Mouse (Mus musculus) heart, postnatal 14 days (tissue): ENCODE results near the gene Aco2. TPM values are rescaled to one million over a fixed set of nuclear protein-coding genes. Genes with fewer than 3 reads are reported as not detected.

Experiments
- DNase-seq, 2 experiments: peaks; one replicate each; pipeline ENCODE4 v3.0.0; 2021 to 2022
- intact Hi-C: fragments of 180-260 bp; cut with DNase I; formaldehyde crosslinking; loops from one replicate; pipeline ENCODE4 v1.15.1; 2025
- total RNA-seq, 2 experiments: library from RNA; stranded (reverse); gene quantifications; 2 replicates each; pipeline ENCODE4 v1.2.3; 2021

Gene Aco2
- total RNA-seq, 2 experiments from 2014 or later, result 2,092 to 2,100 TPM

DNA sequence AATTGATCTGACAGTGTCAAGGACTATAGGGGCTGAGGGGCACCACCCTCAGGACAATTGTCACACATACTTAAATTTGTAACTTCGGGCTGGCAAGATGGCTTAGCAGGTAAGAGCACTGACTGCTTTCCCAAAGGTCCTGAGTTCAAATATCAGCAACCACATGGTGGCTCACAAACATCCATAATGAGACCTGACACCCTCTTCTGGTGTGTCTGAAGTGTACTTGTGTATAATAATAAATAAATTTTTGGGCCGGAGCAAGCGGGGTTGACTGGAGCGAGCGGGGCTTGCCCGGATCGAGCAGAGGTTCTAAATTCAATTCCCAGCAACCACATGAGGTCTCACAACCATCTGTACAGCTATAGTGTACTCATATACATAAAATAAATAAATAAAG is 31.8 kb upstream of the Aco2 start:
- no peak for DNase-seq
- intact Hi-C loops, result no loop called here

DNA sequence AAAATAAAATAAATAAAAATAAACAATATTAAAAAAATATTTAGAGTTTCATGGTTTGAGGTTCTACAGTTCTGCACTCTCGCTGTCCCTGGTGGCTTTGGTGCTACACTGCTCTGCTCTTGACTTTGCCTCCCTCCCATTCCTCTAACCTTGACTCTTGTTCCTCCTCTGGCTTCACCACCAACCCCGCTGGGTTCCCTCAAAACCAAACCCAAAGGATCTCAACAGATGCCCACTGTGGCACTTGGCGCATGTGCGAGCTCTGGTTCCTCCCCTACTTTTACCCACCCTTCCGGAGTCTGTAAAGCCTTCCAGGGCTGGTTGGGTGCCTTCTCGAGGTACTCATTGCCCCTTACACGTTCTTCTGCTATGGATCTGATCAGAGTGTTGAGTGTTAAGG is 29.8 kb upstream of the Aco2 start:
- intact Hi-C loops, result no loop called here
- DNase-seq, result no peak

DNA sequence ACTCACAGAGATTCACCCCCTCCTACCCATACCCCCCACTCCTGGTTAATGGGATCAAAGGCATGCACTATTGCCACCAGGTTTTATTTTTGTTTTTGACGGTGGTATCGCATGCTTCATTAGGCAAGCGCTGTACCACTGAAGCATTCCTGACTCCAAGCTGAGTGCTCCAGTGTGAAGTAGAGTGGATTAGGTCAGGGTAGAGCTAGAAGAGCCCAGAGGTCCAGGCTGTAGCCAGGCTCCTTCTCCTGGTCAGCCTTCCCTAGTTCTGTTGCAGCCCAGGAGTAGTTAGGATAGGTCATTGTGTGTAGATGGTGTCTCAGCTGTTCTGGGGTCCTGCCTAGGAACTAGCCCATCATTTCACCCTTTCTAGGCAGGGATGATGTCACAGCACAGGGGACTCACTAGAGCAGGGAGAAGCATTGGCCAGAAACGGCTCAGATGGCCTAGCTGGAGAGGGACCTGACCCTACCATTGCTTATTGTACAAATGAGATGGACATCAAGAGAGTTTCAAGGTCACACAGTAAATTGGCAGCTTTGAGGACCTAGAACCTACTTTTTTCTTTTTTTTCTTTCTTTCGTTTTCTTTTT is 27.0 kb upstream of the Aco2 start:
- intact Hi-C loops, result no loop called here
- DNase-seq, result no peak

DNA sequence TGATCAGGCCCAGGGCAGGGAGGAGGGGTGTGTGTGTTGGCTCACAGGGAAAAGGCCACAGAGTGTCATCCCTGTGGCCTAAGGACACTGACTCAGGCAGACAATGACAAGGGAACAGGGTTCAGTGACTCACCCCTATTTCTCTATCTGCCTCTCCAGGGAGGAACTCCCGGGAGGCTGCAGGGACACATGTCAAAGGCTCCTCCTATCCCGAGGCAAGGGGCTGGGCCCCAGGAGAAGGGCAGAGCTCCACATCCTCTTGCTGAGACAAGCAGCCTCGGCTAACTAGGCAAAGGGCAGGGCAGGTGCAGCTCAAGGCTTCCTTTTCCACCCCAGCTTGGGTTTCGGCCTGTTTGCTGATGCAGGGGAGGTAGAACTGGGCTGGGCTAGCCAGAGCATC is 26.4 kb upstream of the Aco2 start:
- DNase-seq, result peak; percentile 68
- intact Hi-C loops, result no loop called here

DNA sequence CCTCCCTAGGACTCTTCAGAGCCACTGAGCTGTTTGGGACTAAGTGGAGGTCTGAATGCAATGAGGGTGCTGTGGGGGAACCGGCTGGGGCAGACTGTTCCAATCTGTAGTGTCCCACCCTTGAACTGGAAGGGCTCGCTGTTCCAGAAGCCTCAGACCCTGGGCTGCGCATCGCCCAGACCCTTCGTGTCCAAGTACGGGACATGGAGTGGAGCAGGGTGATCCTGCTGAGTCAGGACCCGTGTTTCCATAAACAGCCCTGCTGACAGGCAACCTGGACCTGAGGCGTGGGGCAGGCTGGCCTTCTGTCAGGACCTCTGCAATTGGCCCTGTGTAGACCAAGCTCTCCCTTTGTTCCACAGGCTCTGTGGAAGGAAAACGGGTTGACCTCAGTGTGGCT is 25.4 kb upstream of the Aco2 start:
- intact Hi-C loops, result no loop called here

DNA sequence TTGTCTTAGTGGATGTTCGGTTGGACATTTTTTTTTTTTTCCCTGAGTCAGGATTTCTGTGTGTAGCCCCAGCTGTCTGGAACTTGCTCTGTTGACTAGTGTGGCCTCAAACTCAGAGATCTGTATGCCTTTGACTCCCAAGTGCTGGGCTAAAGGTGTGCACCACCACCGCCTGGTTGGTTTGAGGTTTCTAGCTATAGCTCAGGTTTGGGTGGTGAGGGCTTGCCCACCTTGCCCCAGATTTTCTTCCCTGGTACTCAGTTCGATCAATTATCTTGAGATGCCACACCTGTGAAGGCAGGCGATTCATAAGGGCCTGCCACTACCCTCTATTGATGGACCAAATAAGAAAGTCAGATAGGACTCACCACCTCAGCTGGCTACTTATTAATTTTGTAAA is 24.9 kb upstream of the Aco2 start:
- no peak for DNase-seq
- intact Hi-C loops, result no loop called here

More for the DNA sequence above, 25.4 kb upstream of the Aco2 start:
- DNase-seq, result no peak

DNA sequence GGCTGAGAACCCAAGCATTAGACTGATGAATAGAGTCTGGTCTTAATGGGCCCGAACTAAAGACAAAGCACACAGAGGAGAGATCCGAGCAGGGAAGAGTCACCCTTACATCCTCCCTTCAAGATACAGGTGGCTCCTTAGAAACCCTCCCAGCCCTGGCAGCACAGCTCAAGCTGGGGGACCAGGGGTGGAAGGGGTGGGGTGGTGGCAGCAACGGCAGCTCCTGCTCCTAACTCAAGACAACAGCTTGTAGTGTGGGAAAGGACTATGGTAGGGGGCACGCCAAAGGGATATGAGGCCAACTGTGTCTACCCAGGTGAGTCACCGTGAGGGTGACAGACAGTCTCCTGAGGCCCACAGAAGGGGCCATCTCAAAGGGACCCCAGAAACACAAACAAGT is 24.2 kb upstream of the Aco2 start:
- intact Hi-C loops, result no loop called here
- DNase-seq, result no peak

DNA sequence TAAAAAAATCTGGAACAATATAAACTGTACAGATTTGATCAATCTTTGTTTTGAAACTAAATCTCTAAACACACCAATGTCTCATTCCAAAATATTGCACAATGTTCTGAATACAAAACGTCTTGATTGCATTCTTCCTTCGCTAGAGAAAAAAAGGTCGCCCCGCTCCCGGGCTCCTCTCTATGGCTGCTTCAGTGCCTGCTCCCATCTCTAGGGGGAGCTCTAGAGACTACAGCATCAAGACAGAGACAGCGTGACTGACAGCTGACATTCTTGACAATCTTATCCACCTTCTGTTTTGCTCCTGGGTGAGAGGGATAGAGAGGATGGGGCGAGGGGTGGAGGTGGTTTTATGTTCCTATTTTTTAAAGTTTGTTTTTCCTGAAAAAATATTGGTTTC is 23.8 kb upstream of the Aco2 start:
- intact Hi-C loops, result no loop called here
- DNase-seq, result peak; percentile 58 to 73

DNA sequence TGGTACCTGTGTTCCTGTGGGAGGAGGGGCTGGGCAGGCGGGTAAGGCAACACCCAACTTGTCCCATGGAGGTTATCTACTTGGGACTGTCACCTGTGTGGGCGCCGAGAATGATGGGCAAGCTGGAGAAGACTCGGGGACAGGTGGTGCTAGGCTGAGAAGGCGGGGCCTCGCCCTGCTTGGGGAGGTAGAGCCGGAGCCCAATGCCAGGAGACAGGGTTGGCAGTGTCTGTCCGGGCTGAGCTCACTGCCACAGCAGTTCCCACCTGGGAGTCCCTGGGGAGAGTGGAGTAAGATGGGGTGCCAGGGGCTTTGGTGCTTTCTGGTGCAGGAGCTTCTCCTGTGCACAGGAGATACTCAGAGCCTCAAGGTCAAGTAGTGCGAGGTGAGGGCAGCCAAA is 23.0 kb upstream of the Aco2 start:
- peak in 1 of 2 experiments; percentile 19 for DNase-seq
- intact Hi-C loops, result no loop called here

DNA sequence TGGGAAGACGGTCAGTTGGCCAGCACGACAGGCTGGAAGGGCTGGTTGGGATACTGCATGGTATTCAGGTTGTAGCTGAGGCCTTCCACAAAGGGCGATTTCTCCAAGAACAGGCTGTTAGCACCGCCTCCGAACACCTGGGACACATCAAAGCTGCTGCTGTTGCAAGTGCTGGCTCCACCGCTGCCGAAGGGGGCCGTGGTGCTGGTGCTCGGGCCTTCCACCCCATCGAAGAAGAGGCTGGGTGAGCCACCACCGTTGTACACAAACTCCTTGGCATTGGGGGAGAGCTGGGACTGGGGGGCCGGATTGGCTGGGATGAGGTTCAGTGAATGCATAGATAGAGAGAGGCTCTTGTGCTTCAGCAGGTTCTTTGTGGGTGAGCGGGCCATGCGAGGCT is 21.4 kb upstream of the Aco2 start:
- intact Hi-C loops, result no loop called here
- no peak for DNase-seq

DNA sequence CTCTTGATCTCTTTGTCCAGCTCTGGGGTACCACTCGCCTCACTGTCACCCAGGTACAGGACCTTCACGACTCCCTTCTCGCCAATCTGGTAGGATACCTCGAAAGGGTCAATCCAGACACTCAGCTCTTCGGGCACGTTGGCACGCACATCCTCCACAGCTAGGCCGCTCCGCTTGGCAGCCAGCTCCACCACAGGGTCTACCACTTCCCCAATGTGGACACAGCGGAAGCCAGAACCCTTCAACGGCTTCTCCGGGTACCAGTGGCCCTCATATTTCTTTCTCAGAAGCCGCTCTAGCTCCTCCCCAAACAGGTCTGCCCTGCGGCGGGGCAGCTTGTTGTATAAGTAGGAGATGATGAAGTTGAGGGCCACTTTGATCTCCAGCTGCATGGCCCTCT is 20.7 kb upstream of the Aco2 start:
- DNase-seq, result no peak
- intact Hi-C loops, result no loop called here

DNA sequence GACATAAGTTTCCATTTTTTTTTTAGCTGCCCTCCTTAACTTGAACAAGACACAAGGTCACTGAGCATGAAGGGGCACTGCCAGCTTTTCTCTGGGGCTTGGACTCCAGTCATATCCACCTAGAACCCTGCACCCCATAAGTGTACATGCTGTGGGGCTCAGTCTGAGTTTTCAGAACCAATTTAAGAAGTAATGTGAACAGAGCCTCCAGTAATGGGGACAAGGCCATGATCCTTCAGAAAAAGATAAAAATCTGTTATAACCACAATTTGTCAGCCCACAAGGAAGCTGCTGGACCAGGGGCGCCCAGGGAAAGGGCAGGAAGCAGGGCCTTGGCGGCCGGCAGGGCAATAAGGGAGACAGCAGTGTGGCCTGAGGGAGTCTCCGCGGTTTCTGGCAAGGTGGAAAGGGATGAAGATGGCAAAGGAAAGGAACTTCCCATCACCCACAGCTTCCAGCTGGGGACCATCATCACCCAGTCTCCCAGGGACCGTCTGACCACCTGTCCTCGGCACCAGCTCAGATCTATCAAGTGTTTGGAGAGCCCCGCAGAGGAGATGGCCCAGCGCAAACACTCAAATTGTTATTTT is 19.6 kb upstream of the Aco2 start:
- intact Hi-C loops, result no loop called here

DNA sequence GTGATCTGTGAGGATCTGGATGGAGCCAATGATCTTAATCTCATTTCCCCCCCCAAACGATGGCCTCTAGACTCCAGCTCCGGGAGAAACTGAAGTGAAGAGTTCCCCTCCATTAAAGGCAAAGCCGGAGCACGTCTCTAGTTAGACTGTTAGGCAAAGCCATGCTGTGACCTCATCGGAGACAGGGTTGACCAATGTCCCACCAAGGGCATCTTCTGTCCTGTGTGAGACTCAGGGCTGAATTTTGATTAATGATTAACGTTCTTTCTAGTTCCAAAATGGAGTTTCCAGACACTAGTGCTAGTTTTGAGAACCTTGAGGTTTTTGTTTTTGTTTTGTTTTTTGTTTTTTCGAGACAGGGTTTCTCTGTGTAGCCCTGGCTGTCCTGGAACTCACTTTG is 19.0 kb upstream of the Aco2 start:
- intact Hi-C loops, result no loop called here
- no peak for DNase-seq

More for the DNA sequence above, 19.6 kb upstream of the Aco2 start:
- no peak for DNase-seq

DNA sequence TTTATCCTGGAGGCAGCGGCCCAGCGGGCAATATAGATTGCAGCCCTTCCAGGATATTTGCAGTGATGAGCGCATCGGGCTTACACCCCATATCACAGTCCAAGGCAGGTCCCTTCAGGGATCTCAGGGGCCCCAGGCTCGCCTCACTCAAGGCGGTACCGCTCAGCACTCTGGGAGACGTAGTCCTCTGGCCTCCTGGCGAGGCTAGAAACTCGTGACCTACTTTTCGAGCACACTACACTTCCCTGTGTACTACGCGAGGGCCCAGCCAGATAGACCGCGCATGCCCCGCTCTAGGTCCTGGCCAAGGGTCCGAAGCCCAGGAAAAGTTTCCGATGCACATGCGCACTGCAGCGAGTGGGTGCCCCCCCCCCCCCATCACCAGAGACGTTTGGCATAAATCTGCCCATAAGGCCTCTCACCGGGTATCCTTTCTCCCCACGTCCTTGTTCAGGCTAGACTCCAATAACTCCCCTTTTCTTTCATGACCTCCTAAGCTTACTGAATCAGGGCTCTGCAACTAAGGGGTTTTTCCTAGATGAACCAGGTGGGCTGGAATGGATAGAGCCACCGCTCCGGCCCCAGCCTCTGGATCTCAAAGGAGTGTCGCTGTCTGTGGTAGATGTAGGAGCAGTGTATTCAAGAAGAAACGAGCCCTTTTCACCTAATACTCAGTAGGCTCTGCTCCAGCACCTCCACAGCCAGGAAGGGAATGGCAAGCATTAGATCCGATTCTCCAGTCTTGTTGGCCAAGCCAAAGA is 15.9 kb upstream of the Aco2 start:
- peak; percentile 83 to 85 for DNase-seq
- intact Hi-C loops, result no loop called here

DNA sequence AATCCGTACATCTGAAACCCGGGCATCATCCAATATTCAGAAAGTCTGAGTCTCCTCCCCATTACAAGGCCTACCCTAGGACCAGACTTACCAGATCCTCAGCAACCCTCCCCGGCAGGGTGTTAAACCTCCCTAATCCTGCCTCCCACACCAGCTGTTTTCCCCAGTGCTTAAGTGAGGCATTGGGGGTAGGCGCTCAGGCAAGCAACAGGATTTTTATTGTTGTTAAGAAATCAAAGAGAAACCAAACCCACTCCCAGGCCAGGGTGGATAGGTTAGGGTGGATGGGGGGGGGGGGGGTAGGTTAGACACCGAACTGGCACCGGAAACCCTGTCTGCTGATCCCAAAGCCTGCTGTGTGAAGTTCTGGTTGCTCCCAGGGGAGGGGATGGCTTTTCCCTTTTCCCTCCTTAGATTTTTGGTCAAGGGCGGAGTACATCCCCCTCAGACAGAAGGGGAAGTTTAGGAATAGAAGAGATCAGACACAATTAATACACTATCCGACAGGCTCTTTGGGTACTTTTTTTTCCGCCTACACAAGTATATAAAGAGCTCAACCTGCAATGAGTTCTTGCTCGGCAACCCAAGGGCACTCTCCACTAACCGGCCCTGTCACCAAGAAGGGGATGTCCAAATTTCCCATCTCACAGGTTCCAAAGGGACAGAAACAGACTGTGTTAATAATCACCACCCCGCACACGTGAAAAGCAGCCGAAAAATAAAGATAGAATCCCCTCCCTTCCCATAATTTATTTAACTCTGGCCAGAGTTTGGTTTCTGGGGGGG is 15.0 kb upstream of the Aco2 start:
- DNase-seq, result peak in 1 of 2 experiments; percentile 25

DNA sequence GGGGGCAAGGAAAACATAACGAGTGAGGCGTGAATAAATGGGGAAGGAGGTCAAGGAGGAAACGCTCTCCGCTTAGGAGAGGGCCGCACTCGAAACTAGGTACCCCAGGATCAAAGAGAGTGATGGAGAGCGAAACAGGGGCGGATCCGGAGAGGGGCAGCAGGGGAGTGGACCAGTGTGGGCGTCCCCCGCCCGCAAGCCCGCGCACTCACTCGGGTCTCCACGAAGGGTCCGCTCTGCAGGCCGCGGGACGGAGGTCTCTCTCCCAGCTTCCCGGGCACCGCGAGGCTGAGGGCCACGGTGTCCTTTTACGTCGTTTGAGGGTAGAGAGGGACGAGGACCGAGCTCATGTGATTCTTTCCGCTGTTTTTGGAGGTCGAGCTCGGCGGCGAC is 14.4 kb upstream of the Aco2 start:
- no peak for DNase-seq
- intact Hi-C loops, result loop anchor here (2.0 kb wide), 2 partner anchors 19 to 47 kb away; no protein-coding TSS in a partner anchor

More for the DNA sequence above, 15.0 kb upstream of the Aco2 start:
- intact Hi-C loops, result no loop called here

DNA sequence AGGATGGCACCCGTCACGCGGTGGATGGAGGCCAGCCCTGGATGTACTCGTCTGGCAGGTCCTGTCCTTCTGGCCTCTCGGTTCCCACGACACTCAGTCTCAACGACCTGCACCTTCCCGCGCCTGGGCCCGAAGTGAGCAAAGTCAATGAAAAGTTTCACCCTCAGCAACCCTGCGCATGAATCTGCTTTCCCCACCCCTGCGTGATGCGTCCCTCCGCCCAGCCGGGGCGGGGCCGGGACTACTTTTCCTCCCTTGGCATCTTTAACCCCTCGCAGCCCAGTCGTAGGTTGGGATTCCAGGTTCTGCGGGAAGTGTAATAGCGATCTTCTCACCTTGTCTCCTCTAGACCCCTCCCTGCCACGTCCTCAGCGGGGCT is 14.0 kb upstream of the Aco2 start:
- peak; percentile 94 to 95 for DNase-seq
- intact Hi-C loops, result loop anchor here (2.0 kb wide), 2 partner anchors 19 to 47 kb away; no protein-coding TSS in a partner anchor

DNA sequence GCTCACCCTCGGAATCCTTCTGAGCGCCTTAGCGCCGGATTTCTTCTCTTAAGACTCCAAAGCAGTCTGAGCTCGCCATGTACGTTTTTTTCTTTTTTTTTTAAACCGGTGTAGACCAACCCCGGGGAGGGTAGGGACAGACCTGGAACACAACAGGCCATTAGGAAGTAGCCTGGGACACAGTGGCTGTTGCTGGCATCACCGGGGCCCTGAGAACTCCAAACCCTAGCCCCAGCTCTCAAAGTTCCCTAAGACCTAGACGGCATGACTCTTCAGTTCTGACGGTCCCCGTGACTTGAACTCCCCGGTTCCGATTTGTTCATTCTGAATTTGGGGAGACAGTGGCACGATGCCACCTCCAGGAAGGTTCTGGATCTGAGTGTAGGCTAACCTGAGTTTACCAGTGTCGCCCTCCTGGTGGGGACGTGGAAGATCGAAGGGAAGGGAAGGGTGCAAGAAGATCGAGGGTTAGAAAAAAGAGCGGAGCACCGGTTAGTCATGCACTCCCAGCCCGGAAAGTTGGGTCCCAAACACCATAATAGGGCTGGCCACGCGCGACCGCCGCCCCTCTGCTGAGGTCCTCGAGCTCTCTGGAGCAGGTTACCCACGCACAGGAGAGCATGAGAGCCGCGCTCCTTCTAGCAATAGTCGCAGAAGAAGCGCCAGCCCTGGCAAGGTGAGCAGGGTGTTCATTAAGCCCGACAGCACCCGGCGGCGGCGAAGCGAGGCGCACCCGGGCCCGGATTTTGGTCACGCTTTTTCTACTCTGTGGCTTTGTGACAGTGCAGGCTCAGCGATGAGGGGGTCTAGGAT is 13.4 kb upstream of the Aco2 start, which contains the start of gene Tob2:
Gene Tob2, minus strand, starts transcription at position 280 of the 813 bp plus-strand sequence.
- intact Hi-C loops, result loop anchor here (2.0 kb wide), 2 partner anchors 20 to 48 kb away; no protein-coding TSS in a partner anchor
- peak; percentile 62 to 68 for DNase-seq

DNA sequence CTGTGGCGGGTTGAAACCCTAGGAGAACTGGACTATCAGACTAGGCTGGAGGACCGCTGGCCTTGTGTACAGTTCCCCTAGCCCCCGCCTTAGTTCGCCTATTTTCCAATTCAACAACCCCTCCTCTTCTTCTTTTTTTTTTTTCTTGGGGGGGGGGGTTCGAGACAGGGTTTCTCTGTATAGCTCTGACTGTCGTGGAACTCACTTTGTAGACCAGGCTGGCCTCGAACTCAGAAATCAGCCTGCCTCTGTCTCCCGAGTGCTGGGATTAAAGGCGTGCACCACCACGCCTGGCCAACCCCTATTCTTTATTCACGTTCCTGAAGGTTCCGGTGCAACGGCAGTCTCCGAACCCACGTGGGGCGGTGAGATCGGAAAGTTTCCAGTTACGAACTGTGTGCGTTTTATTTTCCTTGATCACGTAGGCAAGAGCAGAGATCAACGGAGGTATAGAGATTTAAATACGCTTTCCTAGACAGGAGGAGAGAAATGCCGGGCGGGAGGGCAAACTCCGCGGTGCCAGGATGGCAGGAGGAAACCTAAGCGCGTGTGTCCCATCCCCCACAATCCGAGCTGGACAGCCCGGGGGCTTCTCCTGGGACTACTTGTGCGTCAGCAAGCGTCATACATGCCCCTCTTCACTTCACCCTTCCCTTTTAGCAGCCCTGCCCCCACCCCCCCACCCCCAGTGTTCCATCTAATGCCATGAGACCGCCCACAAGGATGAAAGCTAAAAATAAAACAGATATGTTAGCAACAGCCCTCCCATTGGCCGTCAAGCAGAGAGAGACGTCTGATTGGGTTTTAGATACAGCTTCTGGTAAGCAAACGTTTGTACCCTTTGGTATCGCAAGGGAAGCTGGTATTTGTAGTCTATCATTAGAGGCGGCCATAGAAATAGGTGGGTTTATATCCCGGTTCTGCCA is 12.5 kb upstream of the Aco2 start:
- DNase-seq, result peak; percentile 82 to 83
- intact Hi-C loops, result loop anchor here (2.0 kb wide), 2 partner anchors 21 to 49 kb away; no protein-coding TSS in a partner anchor
